Mouse (Mus musculus): ENCODE results near the gene Rarg. TPM values are rescaled to one million over a fixed set of nuclear protein-coding genes. Genes with fewer than 3 reads are reported as not detected.
A peak's percentile ranks its signal among the peaks of the same experiment; 100 is the strongest.

Gene Rarg
- total and polyA plus RNA-seq, 3 experiments, result 0.39 to 5.8 TPM; not detected in 1

DNA sequence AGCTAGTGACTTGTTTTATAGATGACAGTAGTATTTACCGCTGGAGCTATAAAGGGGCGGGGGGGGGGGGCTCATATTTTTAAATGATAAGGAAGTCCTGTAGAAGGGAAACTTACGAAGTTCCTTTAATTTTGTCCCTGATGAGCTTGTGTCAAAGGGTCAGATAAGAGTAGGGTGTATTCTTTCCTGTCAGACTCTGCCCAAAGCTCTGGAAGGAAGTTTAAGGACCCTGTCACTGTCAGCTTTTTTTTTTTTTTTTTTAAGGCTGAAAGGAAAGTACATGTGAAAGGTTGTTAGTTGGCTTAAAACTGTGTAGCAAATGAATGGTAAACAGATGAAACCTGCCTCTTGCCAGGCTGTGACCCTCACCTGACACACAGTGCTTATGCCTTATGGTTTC, 26.3 kb upstream of the Rarg start:
- DNase-seq (ENCODE audit: low read depth, low spot score), result no peak
- H3K27ac ChIP-seq (ENCODE audit: control insufficient read depth, low read depth, low read length), result peak overlapping the region; percentile 87
- H3K27me3 ChIP-seq (ENCODE audit: control insufficient read depth in 1 of 2, insufficient read depth in 2 of 2, low read length in 2 of 2), result no peaks in the 10 kb centered on the region
- peak overlapping the region; percentile 11 to 27 for H3K4me3 ChIP-seq (ENCODE audit: control insufficient read depth in 1 of 2, insufficient read depth in 1 of 2, low read depth in 2 of 2, low read length in 2 of 2)
- peak overlapping the region; percentile 57 for H3K9ac ChIP-seq (ENCODE audit: control insufficient read depth, low read depth, low read length, poor library complexity, severe bottlenecking)
- peaks cover 0 to 39% of the 10 kb centered on the region in 2 experiments; a peak in 2 of 4 replicates for H3K36me3 ChIP-seq (ENCODE audit: control insufficient read depth in 1 of 2, insufficient read depth in 2 of 2, low read length in 2 of 2)
- no peaks in the 10 kb centered on the region for H3K9me3 ChIP-seq (replicated peaks; ENCODE audit: insufficient read depth, low read length)
- H3K79me2 ChIP-seq (ENCODE audit: control insufficient read depth, insufficient read depth, low read length, poor library complexity), result peaks cover 24% of the 10 kb centered on the region
- TF ChIP-seq GATA1 (IDR thresholded peaks at IDR 0.05; ENCODE audit: low read depth, low read length) (peak; percentile 71), MYC (IDR thresholded peaks at IDR 0.05; ENCODE audit: low read depth, low read length) (0 out of 2 replicates have a peak, but pooled peaks have one; percentile 67), MXI1 (IDR thresholded peaks at IDR 0.05; ENCODE audit: low read depth, low read length) (peak; percentile 74; the same call in 1 of the 2 replicates), CTCF (IDR thresholded peaks at IDR 0.05 in 2 of 3, conservative IDR thresholded peaks at IDR 0.05 in 1 of 3; ENCODE audit: control insufficient read depth in 1 of 3, insufficient read depth in 1 of 3, low read depth in 2 of 3, low read length in 3 of 3, poor library complexity in 1 of 3, severe bottlenecking in 1 of 3) (no peak), SIN3A (IDR thresholded peaks at IDR 0.05; ENCODE audit: low read length) (peak; percentile 91), ETS1 (IDR thresholded peaks at IDR 0.05; ENCODE audit: low read depth, low read length) (peak; percentile 85), RCOR1 (IDR thresholded peaks at IDR 0.05; ENCODE audit: low read depth, low read length) (peak; percentile 65), MAZ (IDR thresholded peaks at IDR 0.05; ENCODE audit: low read depth, low read length) (no peak), NRF1 (IDR thresholded peaks at IDR 0.05; ENCODE audit: insufficient read depth, low read depth, low read length, poor library complexity, severe bottlenecking) (no peak), ZMIZ1 (IDR thresholded peaks at IDR 0.05; ENCODE audit: low read depth, low read length) (no peak), USF1 (IDR thresholded peaks at IDR 0.05; ENCODE audit: low read depth, low read length) (no peak), ZNF384 (IDR thresholded peaks at IDR 0.05; ENCODE audit: low read depth, low read length) (peak; percentile 99), MEF2A (IDR thresholded peaks at IDR 0.05; ENCODE audit: extremely low read depth, insufficient replicate concordance, low read depth, low read length, poor library complexity, severe bottlenecking) (no peak), MYB (IDR thresholded peaks at IDR 0.05; ENCODE audit: low read depth, low read length) (no peak), TCF12 (IDR thresholded peaks at IDR 0.05; ENCODE audit: low read depth, low read length) (0 out of 2 replicates have a peak, but pooled peaks have one; percentile 41), MAX (IDR thresholded peaks at IDR 0.05; ENCODE audit: low read length) (peak; percentile 36; the same call in 1 of the 2 replicates), ZC3H11A (IDR thresholded peaks at IDR 0.05; ENCODE audit: low read depth, low read length) (no peak), EP300 (IDR thresholded peaks at IDR 0.05; ENCODE audit: low read depth in 1 of 2, low read length in 2 of 2) (peak; percentile 56 to 59), ELF1 (IDR thresholded peaks at IDR 0.05; ENCODE audit: low read depth, low read length) (0 out of 2 replicates have a peak, but pooled peaks have one; percentile 40), E2F4 (IDR thresholded peaks at IDR 0.05; ENCODE audit: borderline replicate concordance, low read depth, low read length) (no peak)
- H3K4me1 ChIP-seq (ENCODE audit: control insufficient read depth in 1 of 2, insufficient read depth in 2 of 2, low read length in 2 of 2), result peaks cover 12 to 48% of the 10 kb centered on the region in 2 experiments

All from MEL (cell line).